Mouse (Mus musculus): ENCODE measurements around the gene Prim2. TPM values are rescaled to one million over a fixed set of nuclear protein-coding genes. Genes with fewer than 3 reads are reported as not detected.

Prim2 gene
- 5.0 TPM for polyA plus RNA-seq (2014; fragmentation: Illumina TruSeq; extraction: RNeasy Lipid Tissue Mini Kit (QIAGEN cat#74804); ENCODE audit: low read depth, low replicate concordance)

DNA sequence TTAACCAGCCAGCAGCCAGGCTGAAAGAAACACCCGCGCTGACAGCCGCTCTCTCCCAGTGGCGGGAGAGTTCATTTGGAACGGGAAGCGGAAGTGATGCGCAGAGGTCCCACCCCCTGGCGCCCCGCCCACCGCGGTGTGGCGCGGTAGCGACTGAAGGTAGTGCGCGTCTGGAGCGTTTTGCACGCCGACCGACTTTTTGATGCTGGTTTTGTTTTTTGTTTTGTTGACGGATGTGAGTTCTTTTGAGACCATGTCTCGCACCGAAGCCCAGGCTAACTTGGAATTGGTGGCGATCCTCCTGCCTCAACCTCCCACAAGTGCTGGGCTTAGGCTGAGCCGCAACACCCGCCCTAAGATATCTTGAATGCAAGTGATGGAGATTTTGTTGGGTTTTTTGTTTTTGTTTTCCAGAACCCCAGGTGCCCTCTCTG lies at the start of gene Prim2:
Prim2 (minus strand) TSS at position 88 of the 434 bp plus-strand sequence.

Other genes starting within 250 kb of the Prim2 start
- 15.2 TPM for gene Rab23, start 50.1 kb upstream of the Prim2 start, polyA plus RNA-seq (2014; fragmentation: Illumina TruSeq; extraction: RNeasy Lipid Tissue Mini Kit (QIAGEN cat#74804); ENCODE audit: low read depth, low replicate concordance)
- gene Bag2, start 88.0 kb upstream of the Prim2 start, polyA plus RNA-seq (2014; fragmentation: Illumina TruSeq; extraction: RNeasy Lipid Tissue Mini Kit (QIAGEN cat#74804); ENCODE audit: low read depth, low replicate concordance) = 22.7 TPM
- 38.0 TPM for gene Zfp451, start 144.8 kb upstream of the Prim2 start, polyA plus RNA-seq (2014; fragmentation: Illumina TruSeq; extraction: RNeasy Lipid Tissue Mini Kit (QIAGEN cat#74804); ENCODE audit: low read depth, low replicate concordance)
- 0.36 TPM for gene Bend6, start 238.0 kb upstream of the Prim2 start, polyA plus RNA-seq (2014; fragmentation: Illumina TruSeq; extraction: RNeasy Lipid Tissue Mini Kit (QIAGEN cat#74804); ENCODE audit: low read depth, low replicate concordance)
- gene Dst, start 238.4 kb upstream of the Prim2 start, polyA plus RNA-seq (2014; fragmentation: Illumina TruSeq; extraction: RNeasy Lipid Tissue Mini Kit (QIAGEN cat#74804); ENCODE audit: low read depth, low replicate concordance) = 81.7 TPM

Measured in kidney, adult 10 weeks (tissue).